Mouse (Mus musculus) intestine, embryonic 15.5 days (tissue): ENCODE results near the gene Fbxo41. TPM values are rescaled to one million over a fixed set of nuclear protein-coding genes. Genes with fewer than 3 reads are reported as not detected.

Experiments used
- ATAC-seq: fragments of 200-750 bp; cut with Nextera tagmentation; 2 replicates; pipeline ENCODE4 v1.8.0; 2017; ENCODE audit warnings: moderate TSS enrichment, moderate library complexity
- H3K27ac ChIP-seq: fragments of 300-500 bp; sonication (generic); 2 replicates; pipeline ENCODE4 v1.5.1; 2015; ENCODE audit warnings: mild to moderate bottlenecking, inconsistent platforms
- H3K27me3 ChIP-seq: fragments of 300-500 bp; sonication (generic); replicated peaks from 2 replicates; pipeline ENCODE4 v1.6.1; 2015; ENCODE audit warnings: inconsistent platforms
- H3K36me3 ChIP-seq: fragments of 300-500 bp; sonication (generic); 2 replicates; pipeline ENCODE4 v1.6.1; 2015; ENCODE audit warnings: inconsistent platforms
- H3K4me1 ChIP-seq: fragments of 300-500 bp; sonication (generic); replicated peaks from 2 replicates; pipeline ENCODE4 v1.6.1; 2015; ENCODE audit warnings: inconsistent platforms
- H3K4me2 ChIP-seq: fragments of 300-500 bp; sonication (generic); replicated peaks from 2 replicates; pipeline ENCODE4 v1.6.1; 2015; ENCODE audit warnings: mild to moderate bottlenecking, inconsistent platforms
- H3K4me3 ChIP-seq: fragments of 300-500 bp; sonication (generic); replicated peaks from 2 replicates; pipeline ENCODE4 v1.5.1; 2015; ENCODE audit warnings: inconsistent platforms
- H3K9ac ChIP-seq: fragments of 300-500 bp; sonication (generic); 2 replicates; pipeline ENCODE4 v1.6.1; 2015; ENCODE audit warnings: inconsistent platforms
- H3K9me3 ChIP-seq: fragments of 300-500 bp; sonication (generic); 2 replicates; pipeline ENCODE4 v1.6.1; 2016; ENCODE audit warnings: inconsistent platforms
- WGBS: fragments of 180-500 bp; shearing (Covaris S2); methylation state at CpG from one replicate; pipeline ENCODE4 v1.1.7; 2015; 5-methylcytosine and 5-hydroxymethylcytosine counted together
- polyA plus RNA-seq: library from polyadenylated mRNA; unstranded; fragments of >200 nt; fragmentation: Nextera tagmentation; extraction: Ambion mirVana; gene quantifications from 2 replicates; pipeline ENCODE4 v1.2.1, GENCODE M21; 2015

Gene Fbxo41
- 0.08 and 0.21 TPM in 2 replicates for polyA plus RNA-seq

- H3K36me3 ChIP-seq, result no peaks in the 10 kb centered on the region
- peaks cover 27% of the 10 kb centered on the region for H3K27me3 ChIP-seq
- ATAC-seq, result peak; percentile 88
- H3K4me2 ChIP-seq, result peak within 1 kb of the TSS; percentile 97
- peaks cover 7% of the 10 kb centered on the region for H3K4me1 ChIP-seq
- H3K27ac ChIP-seq, result no peak within 1 kb of the TSS
- H3K9ac ChIP-seq, result peak within 1 kb of the TSS; percentile 55
- no peaks in the 10 kb centered on the region for H3K9me3 ChIP-seq
- 4% methylated on average over 22 of the region's 22 CpGs for whole genome bisulfite sequencing
- H3K4me3 ChIP-seq, result peak within 1 kb of the TSS; percentile 71
Measured at GRCm38 (mm10) chr6:85502911-85503250, at the start of gene Fbxo41. Fbxo41 (minus strand) TSS chr6:85502994.

GRCm38 (mm10) chr6:85547642-85548041, 44.8 kb upstream of the Fbxo41 start:
- H3K9me3 ChIP-seq, result no peaks in the 10 kb centered on the region
- no peak overlapping the region for H3K27ac ChIP-seq
- H3K27me3 ChIP-seq, result no peaks in the 10 kb centered on the region
- H3K36me3 ChIP-seq, result no peaks in the 10 kb centered on the region
- H3K4me1 ChIP-seq, result no peaks in the 10 kb centered on the region
- H3K4me3 ChIP-seq, result no peak overlapping the region
- no peak overlapping the region for H3K9ac ChIP-seq
- 87% methylated on average over 5 of the region's 5 CpGs for WGBS
- no peak for ATAC-seq
- H3K4me2 ChIP-seq, result no peak overlapping the region

- WGBS, result 70% methylated on average over 13 of the region's 13 CpGs
- Histone ChIP-seq H3K4me3 (no peak overlapping the region), H3K9me3 (no peaks in the 10 kb centered on the region), H3K27me3 (no peaks in the 10 kb centered on the region), H3K36me3 (no peaks in the 10 kb centered on the region), H3K27ac (no peak overlapping the region), H3K4me2 (no peak overlapping the region), H3K4me1 (no peaks in the 10 kb centered on the region), H3K9ac (no peak overlapping the region)
- ATAC-seq, result no peak
Measured at GRCm38 (mm10) chr6:85544251-85544881, 41.6 kb upstream of the Fbxo41 start.

- Histone ChIP-seq H3K4me1 (no peaks in the 10 kb centered on the region), H3K27ac (no peak overlapping the region), H3K4me3 (no peak overlapping the region), H3K9me3 (no peaks in the 10 kb centered on the region), H3K27me3 (no peaks in the 10 kb centered on the region), H3K4me2 (no peak overlapping the region), H3K36me3 (no peaks in the 10 kb centered on the region), H3K9ac (no peak overlapping the region)
- no peak for ATAC-seq
- WGBS, result 73% methylated on average over 10 of the region's 10 CpGs
Measured at GRCm38 (mm10) chr6:85543351-85544175, 40.8 kb upstream of the Fbxo41 start.

GRCm38 (mm10) chr6:85522825-85523224, 20.0 kb upstream of the Fbxo41 start:
- Histone ChIP-seq H3K9me3 (no peaks in the 10 kb centered on the region), H3K4me2 (no peak overlapping the region), H3K4me1 (no peaks in the 10 kb centered on the region), H3K36me3 (no peaks in the 10 kb centered on the region), H3K27me3 (0 out of 2 replicates have a peak, but pooled peaks cover 8% of the 10 kb centered on the region), H3K27ac (no peak overlapping the region), H3K9ac (no peak overlapping the region), H3K4me3 (no peak overlapping the region)
- WGBS, result 84% methylated on average over 2 of the region's 2 CpGs
- ATAC-seq, result no peak

- 85% methylated on average over 5 of the region's 5 CpGs for WGBS
- Histone ChIP-seq H3K27me3 (peaks cover 12% of the 10 kb centered on the region; the same call in 1 of the 2 replicates), H3K4me2 (no peak overlapping the region), H3K27ac (no peak overlapping the region), H3K9ac (no peak overlapping the region), H3K4me3 (no peak overlapping the region), H3K36me3 (no peaks in the 10 kb centered on the region), H3K9me3 (no peaks in the 10 kb centered on the region), H3K4me1 (no peaks in the 10 kb centered on the region)
- ATAC-seq, result no peak
Measured at GRCm38 (mm10) chr6:85522026-85522425, 19.2 kb upstream of the Fbxo41 start.

GRCm38 (mm10) chr6:85518091-85518693, 15.4 kb upstream of the Fbxo41 start:
- Histone ChIP-seq H3K27me3 (peaks cover 44% of the 10 kb centered on the region), H3K4me1 (peaks cover 5% of the 10 kb centered on the region), H3K9me3 (no peaks in the 10 kb centered on the region), H3K9ac (no peak overlapping the region), H3K4me2 (no peak overlapping the region), H3K36me3 (no peaks in the 10 kb centered on the region), H3K27ac (no peak overlapping the region), H3K4me3 (no peak overlapping the region)
- ATAC-seq, result no peak
- WGBS, result 46% methylated on average over 5 of the region's 5 CpGs

- Histone ChIP-seq H3K9ac (no peak overlapping the region), H3K4me3 (no peak overlapping the region), H3K36me3 (no peaks in the 10 kb centered on the region), H3K4me2 (no peak overlapping the region), H3K4me1 (peaks cover 24% of the 10 kb centered on the region), H3K9me3 (no peaks in the 10 kb centered on the region), H3K27me3 (peaks cover 66% of the 10 kb centered on the region), H3K27ac (no peak overlapping the region)
- no peak for ATAC-seq
- WGBS, result 86% methylated on average over 4 of the region's 4 CpGs
Measured at GRCm38 (mm10) chr6:85515941-85516340, 13.1 kb upstream of the Fbxo41 start.

- 0 out of 2 replicates have a peak within 1 kb of the TSS, but pooled peaks have one; percentile 5 for H3K9ac ChIP-seq
- peaks cover 87% of the 10 kb centered on the region for H3K27me3 ChIP-seq
- peak within 1 kb of the TSS; percentile 46 for H3K4me3 ChIP-seq
- H3K4me2 ChIP-seq, result peak within 1 kb of the TSS; percentile 93
- peaks cover 24% of the 10 kb centered on the region for H3K4me1 ChIP-seq
- ATAC-seq, result peak; percentile 70
- WGBS, result 1% methylated on average over 38 of the region's 38 CpGs
- H3K27ac ChIP-seq, result no peak within 1 kb of the TSS
- no peaks in the 10 kb centered on the region for H3K36me3 ChIP-seq
- no peaks in the 10 kb centered on the region for H3K9me3 ChIP-seq
Measured at GRCm38 (mm10) chr6:85513531-85513910, 10.7 kb upstream of the Fbxo41 start, which contains the start of gene Egr4. Egr4 (minus strand) TSS chr6:85513589.

- Histone ChIP-seq H3K9ac (0 out of 2 replicates have a peak overlapping the region, but pooled peaks have one; percentile 5), H3K27me3 (peaks cover 82% of the 10 kb centered on the region), H3K27ac (no peak overlapping the region), H3K9me3 (no peaks in the 10 kb centered on the region), H3K4me2 (peak overlapping the region; percentile 93), H3K4me3 (peak overlapping the region; percentile 46), H3K4me1 (peaks cover 24% of the 10 kb centered on the region), H3K36me3 (no peaks in the 10 kb centered on the region)
- 2% methylated on average over 77 of the region's 90 CpGs for WGBS
- peak; percentile 12; the same call in 1 of the 2 replicates for ATAC-seq
Measured at GRCm38 (mm10) chr6:85512577-85513530, 10.1 kb upstream of the Fbxo41 start.

- H3K27me3 ChIP-seq, result peaks cover 78% of the 10 kb centered on the region
- no peak overlapping the region for H3K27ac ChIP-seq
Measured at GRCm38 (mm10) chr6:85512056-85512440, 9.3 kb upstream of the Fbxo41 start.

More at GRCm38 (mm10) chr6:85512056-85512440, 9.3 kb upstream of the Fbxo41 start:
- H3K4me3 ChIP-seq, result peak overlapping the region; percentile 46
- no peaks in the 10 kb centered on the region for H3K9me3 ChIP-seq
- ATAC-seq, result no peak
- peak overlapping the region; percentile 93 for H3K4me2 ChIP-seq
- no peak overlapping the region for H3K9ac ChIP-seq
- H3K4me1 ChIP-seq, result peaks cover 24% of the 10 kb centered on the region
- H3K36me3 ChIP-seq, result no peaks in the 10 kb centered on the region
- under 1% methylated on average over 36 of the region's 36 CpGs for WGBS
